Mouse (Mus musculus) urinary bladder, postnatal 0 days (tissue): ENCODE data around the gene Lama4. TPM values are rescaled to one million over a fixed set of nuclear protein-coding genes. Genes with fewer than 3 reads are reported as not detected.

Experiments used
- polyA plus RNA-seq: library from polyadenylated mRNA; unstranded; fragments of >200 nt; fragmentation: Nextera tagmentation; extraction: Ambion mirVana; gene quantifications from 2 replicates; pipeline ENCODE4 v1.2.1, GENCODE M21; 2015

Gene Lama4
- 81.8 and 83.2 TPM in 2 replicates for polyA plus RNA-seq

GRCm38 (mm10) chr10:38965075-38965781, at the start of gene Lama4:
Gene Lama4, plus strand, starts transcription at chr10:38965515.

GRCm38 (mm10) chr10:39133462-39134310, 168.4 kb downstream of the Lama4 start, which contains the start of the genes Fam229b and Tube1:
Gene Fam229b, minus strand, starts transcription at chr10:39133914.
Gene Tube1, plus strand, starts transcription at chr10:39133976.

Other genes with a start within 250 kb of the Lama4 start
- gene Rfpl4b, start 143.7 kb upstream of the Lama4 start, polyA plus RNA-seq = not detected in 2 replicates
- gene Fam229b, start 168.4 kb downstream of the Lama4 start, polyA plus RNA-seq = 5.9 and 7.1 TPM in 2 replicates
- 2.0 and 4.6 TPM in 2 replicates for gene Tube1, start 168.5 kb downstream of the Lama4 start, polyA plus RNA-seq
- 0.11 TPM in 1 of 2 replicates, not detected in the other for gene Ccn6, start 198.3 kb downstream of the Lama4 start, polyA plus RNA-seq